Mouse (Mus musculus): Measurements from ENCODE around the gene Usp50.

- no peak for TF ChIP-seq CTCF (IDR thresholded peaks at IDR 0.05; ENCODE audit: extremely low read depth, insufficient read depth, insufficient read length, insufficient replicate concordance)
- TF ChIP-seq POLR2A (IDR thresholded peaks at IDR 0.05; ENCODE audit: low read depth, low read length): no peak
Measured at GRCm38 (mm10) chr2:126781478-126781877, 1.8 kb downstream of the Usp50 start.

Data from spleen, adult 2 months (tissue).